Mouse (Mus musculus) cerebellum, postnatal 25 days (tissue): Measurements from ENCODE around the gene Polr2e.

Experiments used
- DNase-seq, 2 experiments: peaks; one replicate each; pipeline ENCODE4 v3.0.0; 2021; ENCODE audit warnings: mixed read lengths in 2 of 2

Polr2e gene

GRCm38 (mm10) chr10:79987771-79988505 is 51.7 kb downstream of the Polr2e start:
- DNase-seq, result no peak

- peak; percentile 92 to 96 for DNase-seq
Measured at GRCm38 (mm10) chr10:79986963-79987362, 52.6 kb downstream of the Polr2e start.

GRCm38 (mm10) chr10:79986232-79986878 is 53.2 kb downstream of the Polr2e start:
- peak; percentile 59 to 66 for DNase-seq
